Mouse (Mus musculus) urinary bladder, postnatal 14 days (tissue): ENCODE measurements at regions not wholly inside any gene's neighbourhood (a gene's known extent, or its start where the extent isn't known, plus 50 kb on each side); places are given as distances from the start of the nearest gene placed in this dataset.
A peak's percentile ranks its signal among the peaks of the same experiment; 100 is the strongest.
"Not testable (repeated sequence)": the region's sequence is repeated elsewhere in the genome, so short reads cannot be mapped to it uniquely, and the experiment has no call there.

Experiments used
- DNase-seq: peaks from one replicate; pipeline ENCODE4 v3.0.0; 2021; ENCODE audit warnings: low spot score

GRCm38 (mm10) chrX:94480748-94481147, 61.2 kb downstream of the Maged1 start:
- peak; percentile 2 for DNase-seq

DNA sequence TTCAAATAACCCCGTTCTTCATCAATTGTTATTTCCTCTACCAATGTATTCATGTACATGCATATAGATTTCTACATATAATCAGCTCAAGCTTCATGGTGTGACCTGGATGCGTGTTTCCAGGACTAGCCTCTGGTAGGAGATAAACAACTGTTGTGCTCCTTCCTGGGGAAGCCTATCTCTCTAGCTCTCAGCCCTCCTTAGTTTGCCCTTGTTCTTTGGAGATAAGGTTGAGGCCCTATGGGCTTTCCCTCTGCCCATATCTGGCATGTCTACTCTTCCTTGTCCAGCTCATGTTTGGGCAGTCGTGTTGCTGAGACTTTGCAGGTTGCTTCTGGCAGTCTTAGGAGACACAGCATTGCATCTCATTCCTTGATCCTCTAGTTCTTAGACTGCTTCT, 74.3 kb downstream of the Maged1 start:
- not testable (repeated sequence) for DNase-seq
